Mouse (Mus musculus) small intestine, adult 2 months (tissue): ENCODE measurements around the gene Samd4.

Source experiments
- CTCF ChIP-seq: fragments of 200-500 bp; IDR thresholded peaks from 2 replicates; pipeline ENCODE4 v1.5.1; 2012; ENCODE audit warnings: low read depth, mild to moderate bottlenecking, control low read depth, inconsistent platforms, low read length, moderate library complexity, mixed read lengths; ENCODE audit not compliant: insufficient replicate concordance, insufficient read length; ENCODE audit errors: extremely low read depth
- POLR2A ChIP-seq: fragments of 200-500 bp; IDR thresholded peaks from 2 replicates; pipeline ENCODE4 v1.6.1; 2012; ENCODE audit warnings: low read depth, mild to moderate bottlenecking, control low read depth, inconsistent platforms, low read length, moderate library complexity

- no peak for TF ChIP-seq POLR2A
- TF ChIP-seq CTCF: no peak
Measured at GRCm38 (mm10) chr14:46964074-46964872, 81.6 kb downstream of the Samd4 start.
